Mouse (Mus musculus) lung, embryonic 16.5 days (tissue): ENCODE results near the gene Lrguk. TPM values are rescaled to one million over a fixed set of nuclear protein-coding genes. Genes with fewer than 3 reads are reported as not detected.

Experiments used
- ATAC-seq: fragments of 200-750 bp; cut with Nextera tagmentation; 2 replicates; pipeline ENCODE4 v1.8.0; 2017; ENCODE audit warnings: low read depth, mild to moderate bottlenecking, moderate library complexity
- H3K27ac ChIP-seq: fragments of 300-500 bp; sonication (generic); 2 replicates; pipeline ENCODE4 v1.5.1; 2014; ENCODE audit warnings: mild to moderate bottlenecking, control low read depth, low read length
- H3K27me3 ChIP-seq: fragments of 300-500 bp; sonication (generic); 2 replicates; pipeline ENCODE4 v1.6.1; 2014; ENCODE audit warnings: low read depth, low read length, mixed read lengths; ENCODE audit not compliant: control insufficient read depth, insufficient read depth
- H3K36me3 ChIP-seq: fragments of 300-500 bp; sonication (generic); 2 replicates; pipeline ENCODE4 v1.6.1; 2014; ENCODE audit warnings: low read length; ENCODE audit not compliant: control insufficient read depth, insufficient read depth
- H3K4me1 ChIP-seq: fragments of 300-500 bp; sonication (generic); replicated peaks from 2 replicates; pipeline ENCODE4 v1.6.1; 2014; ENCODE audit warnings: low read length, mixed read lengths; ENCODE audit not compliant: control insufficient read depth, insufficient read depth
- H3K4me2 ChIP-seq: fragments of 300-500 bp; sonication (generic); 2 replicates; pipeline ENCODE4 v1.6.1; 2014; ENCODE audit warnings: low read depth, low read length, control low read depth
- H3K4me3 ChIP-seq: fragments of 300-500 bp; sonication (generic); 2 replicates; pipeline ENCODE4 v1.5.1; 2014; ENCODE audit warnings: mild to moderate bottlenecking, low read length, control low read depth
- H3K9ac ChIP-seq: fragments of 300-500 bp; sonication (generic); 2 replicates; pipeline ENCODE4 v1.6.1; 2014; ENCODE audit warnings: low read length, control low read depth
- H3K9me3 ChIP-seq: fragments of 300-500 bp; sonication (generic); 2 replicates; pipeline ENCODE4 v1.6.1; 2016; ENCODE audit warnings: low read length; ENCODE audit not compliant: control insufficient read depth
- WGBS: fragments of 180-500 bp; shearing (Covaris S2); extraction: QIAGEN DNeasy Blood & Tissue Kit; methylation state at CpG from one replicate; pipeline ENCODE4 v1.1.7; 2014; 5-methylcytosine and 5-hydroxymethylcytosine counted together
- polyA plus RNA-seq: library from polyadenylated mRNA; unstranded; fragments of >200 nt; fragmentation: Nextera tagmentation; extraction: Ambion mirVana; gene quantifications from 2 replicates; pipeline ENCODE4 v1.2.1, GENCODE M21; 2015

The Lrguk gene
- polyA plus RNA-seq, 1 experiment from 2014 or later, result 2.8 TPM

DNA sequence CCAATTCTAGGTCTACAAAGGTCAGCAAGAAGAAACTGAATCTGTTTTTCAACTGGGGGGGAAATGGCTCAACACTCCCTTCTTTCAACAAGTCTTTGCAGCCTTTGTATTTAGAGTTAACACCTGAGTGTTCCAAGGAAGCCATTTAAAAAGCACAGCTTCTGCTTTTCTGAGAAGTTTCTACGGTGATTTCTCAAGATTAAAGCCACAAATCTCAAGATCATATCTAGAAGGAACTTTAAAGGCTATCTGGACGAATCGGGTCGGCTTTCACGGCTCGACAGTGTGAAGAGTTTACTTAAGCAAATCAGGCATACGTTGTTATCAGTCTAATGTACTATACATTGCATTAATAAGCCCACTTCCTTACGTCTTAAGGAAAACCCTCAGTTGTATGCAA lies 145.5 kb downstream of the Lrguk start:
- H3K9ac ChIP-seq, result no peak overlapping the region
- no peaks in the 10 kb centered on the region for H3K9me3 ChIP-seq
- H3K4me1 ChIP-seq, result peaks cover 17% of the 10 kb centered on the region
- no peaks in the 10 kb centered on the region for H3K27me3 ChIP-seq
- H3K4me2 ChIP-seq, result peak overlapping the region; percentile 39
- H3K36me3 ChIP-seq, result peaks cover 3% of the 10 kb centered on the region
- no peak for ATAC-seq
- no peak overlapping the region for H3K27ac ChIP-seq
- 36% methylated on average over 8 of the region's 8 CpGs for WGBS
- no peak overlapping the region for H3K4me3 ChIP-seq

DNA sequence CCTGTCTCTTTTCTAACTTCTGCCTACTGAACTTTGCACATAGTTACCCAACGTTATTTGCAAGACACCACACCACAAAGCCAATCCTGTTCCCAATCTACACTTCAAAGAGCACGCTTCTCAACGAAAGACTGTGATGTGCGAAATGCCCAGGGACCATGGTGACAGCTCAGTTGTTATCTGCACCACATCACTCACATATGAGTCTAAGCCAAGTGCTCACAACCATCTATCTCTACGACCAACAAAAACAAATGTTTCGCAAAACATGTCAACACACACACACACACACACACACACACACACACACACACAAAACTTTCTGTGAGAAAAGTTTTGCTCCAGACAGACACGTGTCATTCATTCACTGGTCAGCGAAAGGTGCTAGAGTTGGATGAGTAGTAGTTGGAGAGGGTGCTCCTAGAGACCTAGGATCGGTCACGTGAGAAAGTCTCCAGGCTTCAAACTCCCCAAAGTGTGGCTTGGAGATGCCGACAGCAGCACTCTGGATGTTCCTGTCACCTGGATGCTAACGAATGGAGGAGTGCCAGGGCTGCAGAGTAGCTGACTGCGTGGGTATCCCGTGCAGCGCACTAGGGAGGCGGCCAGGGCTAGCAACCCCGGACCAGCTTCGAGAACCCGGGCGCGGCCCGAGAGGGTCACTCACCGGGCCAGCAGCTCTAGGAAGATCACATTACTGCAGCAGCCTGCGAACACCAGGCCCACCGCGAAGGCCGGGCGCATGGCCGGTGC lies 147.0 kb downstream of the Lrguk start:
- WGBS, result 1% methylated on average over 29 of the region's 29 CpGs
- H3K27me3 ChIP-seq, result no peaks in the 10 kb centered on the region
- peaks cover 17% of the 10 kb centered on the region for H3K4me1 ChIP-seq
- peaks cover 4% of the 10 kb centered on the region; the same call in 1 of the 2 replicates for H3K9me3 ChIP-seq
- peak overlapping the region; percentile 85 for H3K9ac ChIP-seq
- H3K36me3 ChIP-seq, result no peaks in the 10 kb centered on the region; the same call in 1 of the 2 replicates
- H3K27ac ChIP-seq, result peak overlapping the region; percentile 75
- peak; percentile 83 for ATAC-seq
- peak overlapping the region; percentile 54 for H3K4me2 ChIP-seq
- H3K4me3 ChIP-seq, result peak overlapping the region; percentile 74

DNA sequence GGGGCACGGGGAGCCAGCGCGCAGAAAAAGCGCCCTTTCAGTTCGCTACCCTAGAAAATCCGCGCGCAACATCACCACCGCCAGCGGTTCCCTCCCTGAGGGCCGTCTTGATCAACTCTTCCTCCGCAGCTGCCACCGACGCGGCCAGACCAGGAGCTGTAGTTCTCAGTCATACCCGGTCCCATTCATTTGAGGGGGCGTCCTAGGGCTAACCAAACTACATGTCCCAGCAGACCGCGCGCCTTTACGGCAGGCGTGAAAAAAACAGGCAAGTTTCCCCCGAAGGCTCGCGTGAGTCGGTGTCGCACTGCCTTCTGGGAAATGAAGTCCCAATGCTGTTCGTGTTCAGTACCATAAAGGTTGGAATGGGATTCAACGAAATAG lies 147.6 kb downstream of the Lrguk start, which contains the start of gene Slc35b4:
Slc35b4 (minus strand) TSS at position 248 of the 384 bp plus-strand sequence.
- Histone ChIP-seq H3K4me1 (peaks cover 17% of the 10 kb centered on the region), H3K36me3 (no peaks in the 10 kb centered on the region; the same call in 1 of the 2 replicates), H3K27me3 (no peaks in the 10 kb centered on the region), H3K27ac (peak within 1 kb of the TSS; percentile 75), H3K4me3 (peak within 1 kb of the TSS; percentile 74), H3K4me2 (peak within 1 kb of the TSS; percentile 54), H3K9ac (peak within 1 kb of the TSS; percentile 85), H3K9me3 (peaks cover 4% of the 10 kb centered on the region; the same call in 1 of the 2 replicates)
- under 1% methylated on average over 29 of the region's 29 CpGs for WGBS
- peak; percentile 99 for ATAC-seq

GRCm38 (mm10) chr6:34179007-34179406 lies 149.8 kb downstream of the Lrguk start:
- Histone ChIP-seq H3K27ac (no peak overlapping the region), H3K27me3 (no peaks in the 10 kb centered on the region), H3K4me1 (peaks cover 11% of the 10 kb centered on the region), H3K36me3 (no peaks in the 10 kb centered on the region), H3K4me2 (no peak overlapping the region), H3K9ac (no peak overlapping the region), H3K4me3 (no peak overlapping the region), H3K9me3 (peaks cover 4% of the 10 kb centered on the region; the same call in 1 of the 2 replicates)
- whole genome bisulfite sequencing, result 62% methylated on average over 3 of the region's 3 CpGs
- ATAC-seq, result no peak

GRCm38 (mm10) chr6:34179911-34180310 lies 150.7 kb downstream of the Lrguk start:
- Histone ChIP-seq H3K27ac (no peak overlapping the region), H3K9me3 (peaks cover 4% of the 10 kb centered on the region; the same call in 1 of the 2 replicates), H3K27me3 (no peaks in the 10 kb centered on the region), H3K36me3 (no peaks in the 10 kb centered on the region), H3K4me1 (peaks cover 8% of the 10 kb centered on the region), H3K4me2 (no peak overlapping the region), H3K4me3 (no peak overlapping the region), H3K9ac (no peak overlapping the region)
- no peak for ATAC-seq
- 83% methylated on average over 4 of the region's 4 CpGs for WGBS

GRCm38 (mm10) chr6:34181961-34182360 lies 152.7 kb downstream of the Lrguk start:
- no peak overlapping the region for H3K4me3 ChIP-seq
- no peaks in the 10 kb centered on the region for H3K27me3 ChIP-seq
- no peak overlapping the region for H3K27ac ChIP-seq
- no peak overlapping the region for H3K4me2 ChIP-seq
- ATAC-seq, result no peak
- H3K9ac ChIP-seq, result no peak overlapping the region
- H3K4me1 ChIP-seq, result no peaks in the 10 kb centered on the region; the same call in 1 of the 2 replicates
- WGBS, result 48% methylated on average over 3 of the region's 3 CpGs
- no peaks in the 10 kb centered on the region for H3K36me3 ChIP-seq
- H3K9me3 ChIP-seq, result peaks cover 4% of the 10 kb centered on the region; the same call in 1 of the 2 replicates

- H3K4me1 ChIP-seq, result no peaks in the 10 kb centered on the region
- no peak overlapping the region for H3K9ac ChIP-seq
- no peak for ATAC-seq
- no peak overlapping the region for H3K27ac ChIP-seq
- H3K36me3 ChIP-seq, result no peaks in the 10 kb centered on the region
- whole genome bisulfite sequencing, result 78% methylated on average over 3 of the region's 3 CpGs
- no peak overlapping the region for H3K4me2 ChIP-seq
- H3K9me3 ChIP-seq, result peaks cover 4% of the 10 kb centered on the region; the same call in 1 of the 2 replicates
- no peaks in the 10 kb centered on the region for H3K27me3 ChIP-seq
- no peak overlapping the region for H3K4me3 ChIP-seq
Measured at GRCm38 (mm10) chr6:34183326-34183725, 154.1 kb downstream of the Lrguk start.

Other genes starting within 250 kb of the Lrguk start
- gene Slc35b4, start 147.7 kb downstream of the Lrguk start, polyA plus RNA-seq, result 58.7 and 60.1 TPM in 2 replicates